Mouse (Mus musculus): ENCODE measurements around the gene Slc35c2.

- TF ChIP-seq HCFC1 (IDR thresholded peaks at IDR 0.05; ENCODE audit: borderline replicate concordance, insufficient read depth, low read length) (no peak), CHD2 (IDR thresholded peaks at IDR 0.05; ENCODE audit: low read depth, low read length) (no peak), MAFK (IDR thresholded peaks at IDR 0.05; ENCODE audit: insufficient read depth, low read depth, low read length) (no peak), ZNF384 (IDR thresholded peaks at IDR 0.05; ENCODE audit: low read depth, low read length) (no peak)
Measured at GRCm38 (mm10) chr2:165300424-165300823, 12.8 kb upstream of the Slc35c2 start.
